In the genomic region with DNA sequence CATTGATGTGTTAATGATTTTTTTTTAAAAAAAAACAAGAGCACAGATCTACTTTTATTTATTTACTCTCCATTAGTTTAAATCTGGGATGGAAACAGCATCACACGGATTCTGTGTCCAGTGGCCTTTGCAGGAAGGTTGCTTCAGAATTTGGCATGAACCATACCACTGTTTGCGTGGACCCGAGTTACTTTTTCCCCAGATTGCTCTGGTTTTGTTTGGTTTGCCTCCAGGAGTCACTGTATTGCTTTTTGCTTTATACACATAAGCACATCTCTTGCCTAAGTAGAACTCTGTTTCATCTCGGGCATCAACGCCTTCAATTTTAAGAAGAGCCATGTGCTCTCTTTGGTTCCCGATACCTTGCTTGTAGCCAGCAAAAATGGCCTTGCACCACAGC, we compare ENCODE assay signal across 37 mouse cellular contexts. TPM values are rescaled to one million over a fixed set of nuclear protein-coding genes. Genes with fewer than 3 reads are reported as not detected.
"Had no signal": no experiment of that assay in that cellular context is flagged by ENCODE, and none has a peak within 500 bp of the region (broad histone marks: within the 10 kb centered on the region; RNA-seq: fewer than 3 reads in every experiment).

No protein-coding gene starts in this region.

- H3K27me3 ChIP-seq: limb, embryonic 12.5 days; limb, embryonic 13.5 days; limb, embryonic 15.5 days; liver, embryonic 12.5 days; liver, embryonic 13.5 days; liver, embryonic 15.5 days; lung, embryonic 15.5 days; midbrain, embryonic 12.5 days; midbrain, embryonic 13.5 days; midbrain, embryonic 15.5 days; neural tube, embryonic 12.5 days had no signal

- H3K4me1 ChIP-seq: limb, embryonic 10.5 days; limb, embryonic 12.5 days; limb, embryonic 13.5 days; limb, embryonic 15.5 days; liver, embryonic 12.5 days; liver, embryonic 13.5 days; liver, embryonic 15.5 days; lung, embryonic 15.5 days; midbrain, embryonic 10.5 days; midbrain, embryonic 12.5 days; midbrain, embryonic 13.5 days; midbrain, embryonic 15.5 days; neural tube, embryonic 12.5 days had no signal

- H3K9ac ChIP-seq: limb, embryonic 12.5 days; limb, embryonic 13.5 days; limb, embryonic 15.5 days; liver, embryonic 12.5 days; liver, embryonic 13.5 days; liver, embryonic 14.5 days; liver, embryonic 15.5 days; liver, postnatal 0 days; lung, embryonic 14.5 days; lung, embryonic 15.5 days; midbrain, embryonic 12.5 days; midbrain, embryonic 13.5 days; midbrain, embryonic 15.5 days; neural tube, embryonic 12.5 days had no signal

- H3K36me3 ChIP-seq: limb, embryonic 10.5 days; limb, embryonic 12.5 days; limb, embryonic 13.5 days; limb, embryonic 15.5 days; liver, embryonic 12.5 days; liver, embryonic 13.5 days; liver, embryonic 15.5 days; lung, embryonic 15.5 days; midbrain, embryonic 10.5 days; midbrain, embryonic 12.5 days; midbrain, embryonic 13.5 days; midbrain, embryonic 15.5 days; neural tube, embryonic 12.5 days had no signal

- H3K27ac ChIP-seq: left cerebral cortex, adult 2 months; limb, embryonic 10.5 days; limb, embryonic 12.5 days; limb, embryonic 13.5 days; limb, embryonic 15.5 days; liver, embryonic 12.5 days; liver, embryonic 13.5 days; liver, embryonic 14.5 days; liver, embryonic 15.5 days; lung, embryonic 15.5 days; macrophage; midbrain, embryonic 10.5 days; midbrain, embryonic 12.5 days; midbrain, embryonic 13.5 days; midbrain, embryonic 15.5 days; neural tube, embryonic 12.5 days had no signal

- H3K4me3 ChIP-seq: left cerebral cortex, adult 2 months; limb, embryonic 10.5 days; limb, embryonic 12.5 days; limb, embryonic 13.5 days; limb, embryonic 15.5 days; liver, embryonic 12.5 days; liver, embryonic 13.5 days; liver, embryonic 15.5 days; lung, embryonic 15.5 days; megakaryocyte, embryonic 14.5 days; midbrain, embryonic 10.5 days; midbrain, embryonic 12.5 days; midbrain, embryonic 13.5 days; midbrain, embryonic 15.5 days; myocyte; neural tube, embryonic 12.5 days had no signal

- DNase-seq: left cerebral cortex, postnatal 4 days; liver, embryonic 13.5 days; liver, postnatal 0 days; lung, adult 18-20 months; lung, adult 2 months; lung, embryonic 14.5 days; lung, postnatal 10 days; lung, postnatal 14 days; lung, postnatal 36 days; lung, postnatal 4 days; midbrain, embryonic 14.5 days had no signal

RNA-seq across cellular contexts. Expression of a gene that starts 8.2 kb away (rescaled TPM):
- total RNA-seq: left cerebral cortex, postnatal 36 days; megakaryocyte progenitor cell, adult 5-6 weeks; megakaryocyte, adult 5-6 weeks; megakaryocyte-erythroid progenitor cell, adult 5-6 weeks; monocyte, adult 5-6 weeks had no signal
- polyA plus RNA-seq: liver, embryonic 11.5 days; liver, embryonic 12.5 days; liver, embryonic 13.5 days; liver, embryonic 14.5 days; lung, embryonic 14.5 days; lung, embryonic 15.5 days; lung, postnatal 0 days; macrophage; midbrain, embryonic 10.5 days; midbrain, embryonic 11.5 days; midbrain, embryonic 12.5 days; midbrain, embryonic 14.5 days; neural tube, embryonic 11.5 days had no signal

RNA-seq across cellular contexts. Expression of a gene that starts 41.3 kb away (rescaled TPM):
- total RNA-seq: megakaryocyte progenitor cell, adult 5-6 weeks; megakaryocyte, adult 5-6 weeks; megakaryocyte-erythroid progenitor cell, adult 5-6 weeks; monocyte, adult 5-6 weeks had no signal
- polyA plus RNA-seq: liver, embryonic 12.5 days; macrophage; midbrain, embryonic 10.5 days; midbrain, embryonic 13.5 days had no signal
